Mouse (Mus musculus): Measurements from ENCODE around the gene Cflar.
"Not testable (repeated sequence)": the region's sequence is repeated elsewhere in the genome, so short reads cannot be mapped to it uniquely, and the experiment has no call there.

Cflar gene

DNA sequence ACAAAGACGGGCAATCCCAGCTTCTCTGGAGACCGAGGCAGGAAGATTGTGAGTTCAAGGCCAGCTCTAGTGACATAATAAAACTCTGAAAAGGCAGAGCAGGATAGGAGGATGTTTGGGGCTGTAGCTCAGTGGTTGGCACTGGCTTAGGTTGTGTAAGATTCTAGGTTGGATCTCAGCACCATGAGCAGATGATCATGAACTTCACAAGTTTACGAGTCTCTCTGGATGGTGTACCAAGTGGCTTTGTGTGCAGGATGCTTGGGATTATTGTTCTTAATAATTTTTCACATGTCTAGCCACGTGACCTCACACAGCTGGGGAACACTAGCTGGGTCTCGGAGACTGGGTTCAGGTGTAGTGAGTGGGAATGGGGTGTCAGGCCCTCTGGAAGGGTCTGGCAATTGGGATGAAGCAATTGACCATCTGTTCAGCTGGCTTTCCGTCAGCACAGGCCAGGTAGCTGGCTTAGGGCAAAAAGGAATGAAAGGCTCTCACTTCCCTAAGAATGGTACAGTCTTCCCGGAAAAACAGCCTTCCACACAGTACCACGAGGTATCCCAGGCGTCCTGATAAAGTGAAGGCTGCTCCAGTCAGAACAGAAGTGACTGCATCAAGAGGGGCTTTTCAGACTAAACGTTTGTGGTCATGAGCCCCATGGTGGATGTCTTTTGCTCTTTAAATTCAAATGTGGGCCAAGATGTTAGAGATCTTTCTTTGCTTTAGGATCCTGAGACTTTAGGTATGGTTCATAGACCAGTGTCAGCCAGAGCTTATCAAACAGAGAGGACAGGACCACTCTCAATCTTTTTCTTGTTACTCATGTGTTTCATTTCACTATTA, 16.7 kb downstream of the Cflar start:
- no peak for DNase-seq (ENCODE audit: low spot score in 2 of 2)

DNA sequence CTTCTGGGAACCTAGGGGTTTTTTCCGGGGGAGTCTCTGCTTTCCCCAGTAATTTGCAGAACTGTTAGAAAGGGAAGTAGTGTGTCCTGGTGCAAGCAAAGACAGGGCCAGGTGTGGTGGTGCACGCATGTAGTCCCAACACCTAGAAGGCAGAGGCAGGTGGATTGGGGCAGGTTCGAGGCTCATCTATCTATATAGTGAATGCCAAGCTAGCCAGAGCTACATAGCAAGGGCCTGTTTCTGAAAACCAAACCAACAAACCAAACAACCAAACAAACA, 17.2 kb downstream of the Cflar start:
- DNase-seq (ENCODE audit: low spot score in 2 of 2), result no peak

DNA sequence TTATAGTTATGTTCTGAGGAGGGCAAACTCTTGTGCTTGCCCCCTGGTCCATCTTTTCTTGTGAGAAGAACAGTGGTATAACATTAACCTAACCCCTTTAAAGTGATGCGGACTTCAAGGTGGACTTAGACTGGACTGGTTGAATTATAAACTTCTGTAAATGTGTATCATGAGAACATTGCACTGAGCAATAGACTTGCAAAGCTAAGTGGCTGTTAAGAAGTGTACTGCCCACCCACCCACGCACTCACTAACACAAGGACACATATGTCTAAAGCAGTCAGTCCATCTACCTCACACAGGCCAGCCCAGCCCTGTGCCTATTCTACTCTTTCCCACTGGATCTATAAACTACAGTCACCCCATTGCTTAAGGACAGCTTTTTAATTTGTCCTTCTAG, 22.3 kb downstream of the Cflar start:
- DNase-seq (ENCODE audit: low spot score in 2 of 2), result no peak

GRCm38 (mm10) chr1:58734043-58734920, 23.0 kb downstream of the Cflar start:
- DNase-seq (ENCODE audit: low spot score in 2 of 2), result no peak

GRCm38 (mm10) chr1:58735962-58736361, 24.7 kb downstream of the Cflar start:
- DNase-seq (ENCODE audit: low spot score in 2 of 2), result no peak

GRCm38 (mm10) chr1:58736968-58737367, 25.7 kb downstream of the Cflar start:
- no peak for DNase-seq (ENCODE audit: low spot score in 2 of 2)

DNA sequence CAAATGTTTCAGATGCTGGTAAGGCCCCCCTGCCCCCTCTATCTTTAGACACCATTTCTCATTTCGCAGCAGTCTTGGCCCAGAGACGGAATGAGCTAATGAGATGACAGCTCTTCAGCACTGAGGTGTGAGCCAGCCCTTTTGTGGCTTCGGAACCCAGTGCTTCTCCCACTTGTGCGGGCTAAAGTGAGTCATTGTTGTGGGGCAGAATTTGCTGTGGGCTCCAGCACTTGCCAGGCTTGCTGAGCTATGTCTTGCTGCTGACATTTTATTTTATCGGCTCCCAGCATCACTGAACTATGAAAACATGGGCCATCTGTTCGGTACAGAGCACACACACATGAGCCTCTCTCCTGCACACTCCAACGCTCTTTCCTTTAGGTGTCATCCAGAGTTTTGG, 28.2 kb downstream of the Cflar start:
- no peak for DNase-seq (ENCODE audit: low spot score in 2 of 2)

GRCm38 (mm10) chr1:58742571-58743021, 31.3 kb downstream of the Cflar start:
- no peak for DNase-seq (ENCODE audit: low spot score in 2 of 2)

DNA sequence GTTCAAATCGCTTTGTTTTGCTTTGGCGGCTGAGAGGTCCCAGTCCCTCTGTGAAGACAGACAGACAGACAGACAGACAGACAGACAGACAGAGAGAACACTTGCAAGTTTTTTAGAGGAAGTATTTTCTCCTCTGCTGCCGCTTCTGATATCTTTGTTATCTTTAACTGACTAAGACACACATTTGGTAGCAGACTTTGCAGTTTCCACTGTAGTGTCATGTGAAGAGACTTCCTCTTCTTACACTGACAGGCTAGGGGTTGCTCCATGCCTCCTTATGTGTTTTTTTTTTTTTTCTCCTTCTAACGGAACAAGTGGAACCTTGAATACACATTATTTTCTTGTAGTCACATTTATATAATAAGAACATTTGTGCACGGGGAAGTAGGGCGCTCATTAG, 31.9 kb downstream of the Cflar start:
- no peak for DNase-seq (ENCODE audit: low spot score in 2 of 2)

GRCm38 (mm10) chr1:58744645-58745044, 33.3 kb downstream of the Cflar start:
- DNase-seq (ENCODE audit: low spot score in 2 of 2), result peak in 1 of 2 experiments; percentile 26

GRCm38 (mm10) chr1:58746880-58747279, 35.6 kb downstream of the Cflar start:
- DNase-seq (ENCODE audit: low spot score in 2 of 2), result peak in 1 of 2 experiments; percentile 28

GRCm38 (mm10) chr1:58759451-58759850, 48.1 kb downstream of the Cflar start:
- no peak for DNase-seq (ENCODE audit: low spot score in 2 of 2)

DNA sequence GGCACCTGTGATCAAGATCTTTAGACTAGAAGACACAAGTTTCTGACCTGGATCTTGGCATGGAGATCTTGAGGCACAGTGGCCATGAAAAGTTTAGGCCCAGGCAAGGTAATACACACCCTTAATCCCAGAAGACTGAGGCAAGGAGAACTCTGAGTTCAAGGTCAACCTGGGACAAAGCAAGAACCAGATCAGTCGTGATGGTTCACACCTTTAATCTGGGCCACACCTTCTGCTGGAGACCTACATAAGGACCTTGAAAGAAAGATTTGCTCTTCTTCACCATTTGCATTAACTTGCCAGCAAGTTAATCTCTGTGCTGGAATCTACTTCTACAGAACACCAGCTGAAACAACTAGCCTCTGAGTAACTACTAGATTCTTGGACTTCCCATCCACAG, 49.3 kb downstream of the Cflar start:
- DNase-seq (ENCODE audit: low spot score in 2 of 2), result no peak

DNA sequence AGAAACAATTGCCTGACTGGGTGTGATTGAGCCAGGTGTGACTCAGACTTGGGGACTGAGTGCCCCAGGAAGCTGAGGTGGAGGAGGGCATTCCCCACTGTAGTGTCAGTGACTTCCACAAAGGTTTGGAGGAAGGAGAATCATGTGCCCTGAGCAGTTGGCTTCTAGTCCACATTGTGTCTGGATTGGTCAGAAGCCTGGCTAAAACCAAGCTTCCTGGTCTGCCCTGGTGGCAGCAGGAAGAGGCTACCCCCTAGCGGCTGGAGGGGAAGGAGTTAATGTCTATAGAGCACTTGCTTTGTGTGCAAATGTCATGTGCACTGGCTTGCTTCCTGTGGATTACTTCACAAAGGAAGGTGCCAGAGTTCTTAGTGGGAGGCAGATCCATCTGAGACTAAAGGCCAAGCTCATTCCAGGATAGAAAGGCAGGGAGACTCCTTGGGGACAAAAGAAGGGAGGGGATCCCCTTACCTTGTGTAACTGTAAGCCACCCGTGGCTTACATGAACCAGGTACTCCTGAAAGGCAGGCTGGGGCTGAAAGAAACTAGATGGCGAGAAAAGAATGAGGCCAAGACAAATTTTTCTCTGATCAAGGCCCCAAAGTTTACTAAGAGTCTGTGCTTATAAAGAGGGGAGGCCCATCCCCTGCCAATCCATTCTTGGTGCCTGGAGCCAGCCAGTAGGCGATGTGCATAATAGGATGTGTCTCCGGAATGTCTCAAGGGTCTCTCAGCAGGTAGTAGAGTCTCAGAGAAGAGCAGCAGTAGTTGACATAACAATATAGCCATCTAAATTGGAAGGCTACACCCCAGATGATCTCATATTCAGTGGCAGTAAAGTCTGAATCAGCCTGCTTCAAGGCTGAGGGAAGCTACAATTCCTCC, 50.3 kb downstream of the Cflar start:
- DNase-seq (ENCODE audit: low spot score in 2 of 2), result peak in 1 of 2 experiments; percentile 45

- DNase-seq (ENCODE audit: low spot score in 2 of 2), result no peak
These were observed 51.3 kb downstream of the Cflar start for GRCm38 (mm10) chr1:58762576-58762975.

- not testable (repeated sequence) for DNase-seq (ENCODE audit: low spot score in 2 of 2)
These were observed 55.1 kb downstream of the Cflar start for GRCm38 (mm10) chr1:58766446-58766845.

DNA sequence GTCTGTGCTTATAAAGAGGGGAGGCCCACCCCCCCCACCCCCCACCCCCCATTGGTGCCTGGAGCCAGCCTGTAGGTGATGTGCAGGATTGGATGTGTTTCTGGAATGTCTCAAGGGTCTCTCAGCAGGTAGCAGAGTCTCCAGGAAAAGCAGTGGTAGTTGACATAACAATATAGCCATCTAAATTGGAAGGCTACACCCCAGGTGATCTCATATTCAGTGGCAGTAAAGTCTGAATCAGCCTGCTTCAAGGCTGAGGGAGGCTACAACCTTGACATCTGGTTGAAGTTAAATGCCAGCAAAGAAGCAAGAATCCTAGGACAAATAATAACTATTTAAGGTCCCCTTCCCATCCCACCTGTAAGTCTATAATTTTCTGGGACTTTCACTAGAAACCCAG, 57.8 kb downstream of the Cflar start:
- DNase-seq (ENCODE audit: low spot score in 2 of 2), result no peak

DNA sequence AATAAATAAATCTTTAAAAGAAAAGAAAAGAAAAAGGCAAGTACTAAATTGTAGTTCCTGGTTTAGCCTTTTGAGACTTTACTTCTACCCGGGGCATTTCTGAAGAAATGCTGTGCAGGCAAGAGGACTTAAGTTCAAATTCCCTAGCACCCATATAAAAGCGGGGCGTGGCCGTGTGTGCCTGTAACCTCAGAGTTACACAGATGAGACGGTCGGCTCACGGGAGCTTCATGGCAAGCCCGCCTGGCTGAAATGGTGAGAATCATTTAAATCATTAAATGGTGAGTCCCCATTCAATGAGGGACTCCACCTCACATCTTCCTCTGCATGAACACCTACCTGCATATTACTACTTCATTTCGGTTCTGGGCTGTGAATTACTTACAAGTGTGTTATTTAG, 58.4 kb downstream of the Cflar start:
- DNase-seq (ENCODE audit: low spot score in 2 of 2), result no peak

GRCm38 (mm10) chr1:58770111-58770720, 58.9 kb downstream of the Cflar start:
- peak in 1 of 2 experiments; percentile 54 for DNase-seq (ENCODE audit: low spot score in 2 of 2)

DNA sequence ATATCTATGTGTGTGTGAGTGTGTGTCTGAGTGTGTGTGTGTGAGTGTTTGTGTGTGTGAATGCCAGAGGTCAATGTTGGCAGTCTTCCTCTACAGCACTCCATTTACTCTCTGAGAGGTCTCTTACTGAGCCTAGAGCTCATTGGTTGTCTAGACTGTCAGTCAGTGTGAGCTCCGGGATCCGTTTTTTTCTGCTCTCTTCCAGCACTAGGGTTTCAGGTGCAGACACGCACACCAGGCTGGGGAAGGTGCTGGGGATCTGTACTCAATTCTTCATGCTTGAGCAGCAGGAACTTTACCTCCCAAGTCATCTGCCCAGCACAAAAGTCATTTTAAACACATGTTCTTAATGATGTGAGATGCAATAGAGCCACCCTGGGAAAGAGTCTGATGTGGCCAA, 60.8 kb downstream of the Cflar start:
- no peak for DNase-seq (ENCODE audit: low spot score in 2 of 2)

GRCm38 (mm10) chr1:58773280-58773679, 62.0 kb downstream of the Cflar start:
- no peak for DNase-seq (ENCODE audit: low spot score in 2 of 2)
